Comparison of ENCODE assay signal across 14 mouse cellular contexts in genomic region chr14:28300095-28300494, GRCm38 (mm10).
"Had no signal": no experiment of that assay in that cellular context is flagged by ENCODE, and none has a peak within 500 bp of the region (broad histone marks: within the 10 kb centered on the region; RNA-seq: fewer than 3 reads in every experiment).

No protein-coding gene starts in this region.

- H3K9ac ChIP-seq: limb, embryonic 15.5 days; liver, embryonic 14.5 days; liver, postnatal 0 days had no signal

- H3K36me3 ChIP-seq: limb, embryonic 15.5 days had no signal

- H3K4me2 ChIP-seq: limb, embryonic 15.5 days; liver, embryonic 11.5 days; midbrain, embryonic 11.5 days had no signal

- ATAC-seq: intestine, postnatal 0 days; liver, postnatal 0 days had no signal

- H3K4me3 ChIP-seq: layer of hippocampus, adult 2 months; limb, embryonic 15.5 days had no signal

- H3K27me3 ChIP-seq: limb, embryonic 15.5 days had no signal

- DNase-seq: kidney, adult 2 months; kidney, postnatal 25 days; layer of hippocampus, adult 9-11 months; liver, postnatal 0 days; midbrain, embryonic 14.5 days; thymus, adult 18-20 months; thymus, postnatal 36 days had no signal

- H3K27ac ChIP-seq: kidney, postnatal 0 days; layer of hippocampus, adult 2 months; limb, embryonic 15.5 days; liver, embryonic 14.5 days had no signal

- H3K9me3 ChIP-seq: limb, embryonic 15.5 days had no signal
